Mouse (Mus musculus) lung, postnatal 14 days (tissue): Measurements from ENCODE around the gene Tmem268.

Experiments used
- DNase-seq: peaks from one replicate; pipeline ENCODE4 v3.0.0; 2021

Gene Tmem268

GRCm38 (mm10) chr4:63558407-63559081 is at the start of gene Tmem268:
Gene Tmem268, plus strand, starts transcription at chr4:63558781.
- peak; percentile 77 for DNase-seq

- DNase-seq, result no peak
These were observed 45.7 kb upstream of the Tmem268 start for GRCm38 (mm10) chr4:63512921-63513320.

GRCm38 (mm10) chr4:63514454-63514984 is 44.1 kb upstream of the Tmem268 start:
- DNase-seq, result no peak

GRCm38 (mm10) chr4:63515021-63515420 is 43.6 kb upstream of the Tmem268 start:
- DNase-seq, result no peak

GRCm38 (mm10) chr4:63521813-63522419 is 36.7 kb upstream of the Tmem268 start:
- no peak for DNase-seq

- no peak for DNase-seq
These were observed 33.1 kb upstream of the Tmem268 start for GRCm38 (mm10) chr4:63525514-63525913.

- no peak for DNase-seq
These were observed 29.6 kb upstream of the Tmem268 start for GRCm38 (mm10) chr4:63528946-63529345.

GRCm38 (mm10) chr4:63530409-63530808 is 28.2 kb upstream of the Tmem268 start:
- no peak for DNase-seq

GRCm38 (mm10) chr4:63537602-63538001 is 21.0 kb upstream of the Tmem268 start:
- no peak for DNase-seq

- DNase-seq, result no peak
These were observed 16.4 kb upstream of the Tmem268 start for GRCm38 (mm10) chr4:63542209-63542608.

- DNase-seq, result no peak
These were observed 14.7 kb upstream of the Tmem268 start for GRCm38 (mm10) chr4:63543746-63544493.

- peak; percentile 97 for DNase-seq
These were observed 13.9 kb upstream of the Tmem268 start, which contains the start of gene Atp6v1g1 for GRCm38 (mm10) chr4:63544494-63545230. Gene Atp6v1g1, plus strand, starts transcription at chr4:63544772.

- DNase-seq, result peak; percentile 7
These were observed 13.2 kb upstream of the Tmem268 start for GRCm38 (mm10) chr4:63545231-63545958.

- DNase-seq, result no peak
These were observed 12.0 kb upstream of the Tmem268 start for GRCm38 (mm10) chr4:63546441-63547055.

- no peak for DNase-seq
These were observed 10.8 kb upstream of the Tmem268 start for GRCm38 (mm10) chr4:63547799-63548198.

- no peak for DNase-seq
These were observed 10.1 kb upstream of the Tmem268 start for GRCm38 (mm10) chr4:63548491-63548890.

GRCm38 (mm10) chr4:63550908-63551307 is 7.7 kb upstream of the Tmem268 start:
- no peak for DNase-seq

GRCm38 (mm10) chr4:63552865-63553264 is 5.7 kb upstream of the Tmem268 start:
- DNase-seq, result no peak

GRCm38 (mm10) chr4:63553789-63554576 is 4.6 kb upstream of the Tmem268 start:
- no peak for DNase-seq

GRCm38 (mm10) chr4:63554616-63555015 is 4.0 kb upstream of the Tmem268 start:
- DNase-seq, result no peak

GRCm38 (mm10) chr4:63555111-63555510 is 3.5 kb upstream of the Tmem268 start:
- no peak for DNase-seq
